Mouse (Mus musculus): ENCODE data around the gene Zfyve26. TPM values are rescaled to one million over a fixed set of nuclear protein-coding genes. Genes with fewer than 3 reads are reported as not detected.

Gene Zfyve26
- 10 to 100 TPM; 32.7 to 33.6 TPM for total RNA-seq (2021)
- long read RNA-seq, full-length matches to known transcripts, result 2 of 6 reads
- long read RNA-seq, partial matches to known transcripts, result 2 of 6 reads
- long read RNA-seq, other reads (novel, unspliced or antisense), result 2 of 6 reads

GRCm38 (mm10) chr12:79296126-79296816, at the start of gene Zfyve26:
Zfyve26 (minus strand) TSS chr12:79296304.
- peak; percentile 93 to 98 for DNase-seq (ENCODE audit: low spot score in 2 of 2)

- DNase-seq (ENCODE audit: low spot score in 2 of 2), result no peak
Measured at GRCm38 (mm10) chr12:79341291-79341845, 45.3 kb upstream of the Zfyve26 start.

- DNase-seq (ENCODE audit: low spot score in 2 of 2), result no peak
Measured at GRCm38 (mm10) chr12:79340513-79340912, 44.4 kb upstream of the Zfyve26 start.

GRCm38 (mm10) chr12:79338791-79339190, 42.7 kb upstream of the Zfyve26 start:
- no peak for DNase-seq (ENCODE audit: low spot score in 2 of 2)

- no peak for DNase-seq (ENCODE audit: low spot score in 2 of 2)
Measured at GRCm38 (mm10) chr12:79331722-79332121, 35.6 kb upstream of the Zfyve26 start.

GRCm38 (mm10) chr12:79330571-79330970, 34.5 kb upstream of the Zfyve26 start:
- no peak for DNase-seq (ENCODE audit: low spot score in 2 of 2)

- DNase-seq (ENCODE audit: low spot score in 2 of 2), result no peak
Measured at GRCm38 (mm10) chr12:79327868-79328267, 31.8 kb upstream of the Zfyve26 start.

- DNase-seq (ENCODE audit: low spot score in 2 of 2), result no peak
Measured at GRCm38 (mm10) chr12:79326745-79327144, 30.6 kb upstream of the Zfyve26 start.

GRCm38 (mm10) chr12:79326236-79326635, 30.1 kb upstream of the Zfyve26 start:
- DNase-seq (ENCODE audit: low spot score in 2 of 2), result no peak

GRCm38 (mm10) chr12:79322539-79322938, 26.4 kb upstream of the Zfyve26 start:
- DNase-seq (ENCODE audit: low spot score in 2 of 2), result peak in 1 of 2 experiments; percentile 15

- no peak for DNase-seq (ENCODE audit: low spot score in 2 of 2)
Measured at GRCm38 (mm10) chr12:79320895-79321294, 24.8 kb upstream of the Zfyve26 start.

GRCm38 (mm10) chr12:79317339-79317738, 21.2 kb upstream of the Zfyve26 start:
- DNase-seq (ENCODE audit: low spot score in 2 of 2), result no peak

- no peak for DNase-seq (ENCODE audit: low spot score in 2 of 2)
Measured at GRCm38 (mm10) chr12:79313721-79314120, 17.6 kb upstream of the Zfyve26 start.

GRCm38 (mm10) chr12:79306013-79306412, 9.9 kb upstream of the Zfyve26 start:
- no peak for DNase-seq (ENCODE audit: low spot score in 2 of 2)

- peak in 1 of 2 experiments; percentile 41 for DNase-seq (ENCODE audit: low spot score in 2 of 2)
Measured at GRCm38 (mm10) chr12:79305131-79305530, 9.0 kb upstream of the Zfyve26 start.

GRCm38 (mm10) chr12:79301802-79302201, 5.7 kb upstream of the Zfyve26 start:
- DNase-seq (ENCODE audit: low spot score in 2 of 2), result peak in 1 of 2 experiments; percentile 55

- no peak for DNase-seq (ENCODE audit: low spot score in 2 of 2)
Measured at GRCm38 (mm10) chr12:79297884-79298636, 2.0 kb upstream of the Zfyve26 start.

GRCm38 (mm10) chr12:79297121-79297576, 1.0 kb upstream of the Zfyve26 start, which contains the start of gene Rad51b:
Rad51b (plus strand) TSS chr12:79297282.
- DNase-seq (ENCODE audit: low spot score in 2 of 2), result peak; percentile 61 to 87

- no peak for DNase-seq (ENCODE audit: low spot score in 2 of 2)
Measured at GRCm38 (mm10) chr12:79292874-79293273, 3.2 kb downstream of the Zfyve26 start.

- no peak for DNase-seq (ENCODE audit: low spot score in 2 of 2)
Measured at GRCm38 (mm10) chr12:79282595-79282994, 13.5 kb downstream of the Zfyve26 start.

GRCm38 (mm10) chr12:79279513-79280115, 16.5 kb downstream of the Zfyve26 start:
- DNase-seq (ENCODE audit: low spot score in 2 of 2), result peak in 1 of 2 experiments; percentile 18

Measured in layer of hippocampus, adult 18-20 months (tissue).